Mouse (Mus musculus) megakaryocyte, embryonic 14.5 days (primary cell): ENCODE measurements around the gene Gm7030.
"Not testable (repeated sequence)": the region's sequence is repeated elsewhere in the genome, so short reads cannot be mapped to it uniquely, and the experiment has no call there.

Experiments used
- FLI1 ChIP-seq: IDR thresholded peaks from 2 replicates; pipeline ENCODE4 v1.6.1; 2012; ENCODE audit warnings: low read length, inconsistent platforms, mixed read lengths
- GATA1 ChIP-seq: IDR thresholded peaks from 3 replicates; pipeline ENCODE4 v1.6.1; 2012; ENCODE audit warnings: mixed read lengths, low read length, inconsistent platforms, borderline replicate concordance

DNA sequence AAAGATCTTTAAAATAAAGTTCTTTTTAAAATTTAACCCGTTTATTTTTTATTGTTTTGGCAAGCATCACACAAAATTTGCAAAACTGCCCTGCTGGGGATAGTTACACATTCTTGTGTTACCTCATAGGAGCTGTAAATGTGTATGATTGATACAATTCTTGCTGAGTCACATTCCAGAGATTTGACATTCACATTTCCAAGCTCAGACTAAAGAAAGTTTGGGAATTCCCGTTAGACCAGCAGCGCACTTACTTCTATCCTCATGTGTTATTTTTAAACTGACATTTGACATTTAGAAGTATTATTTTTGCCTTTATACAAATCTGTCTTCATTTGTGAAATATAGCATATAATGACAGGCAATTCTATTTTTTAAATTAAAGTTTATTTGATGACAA lies 5.1 kb downstream of the Gm7030 start:
- not testable (repeated sequence) for TF ChIP-seq GATA1, FLI1
